Mouse (Mus musculus) lung, embryonic 16.5 days (tissue): ENCODE measurements around the gene Col23a1. TPM values are rescaled to one million over a fixed set of nuclear protein-coding genes. Genes with fewer than 3 reads are reported as not detected.

ENCODE experiments used
- ATAC-seq: fragments of 200-750 bp; cut with Nextera tagmentation; 2 replicates; pipeline ENCODE4 v1.8.0; 2017; ENCODE audit warnings: low read depth, mild to moderate bottlenecking, moderate library complexity
- H3K27ac ChIP-seq: fragments of 300-500 bp; sonication (generic); 2 replicates; pipeline ENCODE4 v1.5.1; 2014; ENCODE audit warnings: mild to moderate bottlenecking, control low read depth, low read length
- H3K27me3 ChIP-seq: fragments of 300-500 bp; sonication (generic); 2 replicates; pipeline ENCODE4 v1.6.1; 2014; ENCODE audit warnings: low read depth, low read length, mixed read lengths; ENCODE audit not compliant: control insufficient read depth, insufficient read depth
- H3K36me3 ChIP-seq: fragments of 300-500 bp; sonication (generic); 2 replicates; pipeline ENCODE4 v1.6.1; 2014; ENCODE audit warnings: low read length; ENCODE audit not compliant: control insufficient read depth, insufficient read depth
- H3K4me1 ChIP-seq: fragments of 300-500 bp; sonication (generic); replicated peaks from 2 replicates; pipeline ENCODE4 v1.6.1; 2014; ENCODE audit warnings: low read length, mixed read lengths; ENCODE audit not compliant: control insufficient read depth, insufficient read depth
- H3K4me2 ChIP-seq: fragments of 300-500 bp; sonication (generic); 2 replicates; pipeline ENCODE4 v1.6.1; 2014; ENCODE audit warnings: low read depth, low read length, control low read depth
- H3K4me3 ChIP-seq: fragments of 300-500 bp; sonication (generic); 2 replicates; pipeline ENCODE4 v1.5.1; 2014; ENCODE audit warnings: mild to moderate bottlenecking, low read length, control low read depth
- H3K9ac ChIP-seq: fragments of 300-500 bp; sonication (generic); 2 replicates; pipeline ENCODE4 v1.6.1; 2014; ENCODE audit warnings: low read length, control low read depth
- H3K9me3 ChIP-seq: fragments of 300-500 bp; sonication (generic); 2 replicates; pipeline ENCODE4 v1.6.1; 2016; ENCODE audit warnings: low read length; ENCODE audit not compliant: control insufficient read depth
- WGBS: fragments of 180-500 bp; shearing (Covaris S2); extraction: QIAGEN DNeasy Blood & Tissue Kit; methylation state at CpG from one replicate; pipeline ENCODE4 v1.1.7; 2014; 5-methylcytosine and 5-hydroxymethylcytosine counted together
- polyA plus RNA-seq: library from polyadenylated mRNA; unstranded; fragments of >200 nt; fragmentation: Nextera tagmentation; extraction: Ambion mirVana; gene quantifications from 2 replicates; pipeline ENCODE4 v1.2.1, GENCODE M21; 2015

The Col23a1 gene
- polyA plus RNA-seq, 1 experiment from 2014 or later: 9.7 TPM

GRCm38 (mm10) chr11:51488813-51489212, 199.1 kb downstream of the Col23a1 start:
- H3K9me3 ChIP-seq: no peaks in the 10 kb centered on the region
- no peak overlapping the region for H3K27ac ChIP-seq
- no peak overlapping the region for H3K4me2 ChIP-seq
- no peaks in the 10 kb centered on the region for H3K36me3 ChIP-seq
- no peak for ATAC-seq
- WGBS: 68% methylated on average over 9 of the region's 9 CpGs
- no peaks in the 10 kb centered on the region for H3K27me3 ChIP-seq
- H3K9ac ChIP-seq: no peak overlapping the region
- no peak overlapping the region for H3K4me3 ChIP-seq
- peaks cover 8% of the 10 kb centered on the region; the same call in 1 of the 2 replicates for H3K4me1 ChIP-seq

- Histone ChIP-seq H3K4me2 (no peak overlapping the region), H3K4me1 (peaks cover 5% of the 10 kb centered on the region), H3K9me3 (no peaks in the 10 kb centered on the region), H3K9ac (no peak overlapping the region), H3K4me3 (no peak overlapping the region), H3K27me3 (no peaks in the 10 kb centered on the region), H3K36me3 (no peaks in the 10 kb centered on the region), H3K27ac (no peak overlapping the region)
- 60% methylated on average over 4 of the region's 4 CpGs for WGBS
- ATAC-seq: no peak
Measured at GRCm38 (mm10) chr11:51493421-51493820, 203.7 kb downstream of the Col23a1 start.

GRCm38 (mm10) chr11:51494178-51494577, 204.5 kb downstream of the Col23a1 start:
- WGBS: 25% methylated on average over 5 of the region's 5 CpGs

GRCm38 (mm10) chr11:51499776-51500175, 210.1 kb downstream of the Col23a1 start:
- no peak overlapping the region for H3K9ac ChIP-seq
- no peak overlapping the region for H3K27ac ChIP-seq
- H3K4me2 ChIP-seq: no peak overlapping the region
- ATAC-seq: no peak
- no peak overlapping the region for H3K4me3 ChIP-seq
- no peaks in the 10 kb centered on the region for H3K36me3 ChIP-seq
- peaks cover 9% of the 10 kb centered on the region for H3K4me1 ChIP-seq
- H3K27me3 ChIP-seq: no peaks in the 10 kb centered on the region
- H3K9me3 ChIP-seq: no peaks in the 10 kb centered on the region

More at GRCm38 (mm10) chr11:51494178-51494577, 204.5 kb downstream of the Col23a1 start:
- H3K27me3 ChIP-seq: no peaks in the 10 kb centered on the region
- peaks cover 5% of the 10 kb centered on the region for H3K4me1 ChIP-seq
- H3K9me3 ChIP-seq: no peaks in the 10 kb centered on the region
- H3K4me3 ChIP-seq: no peak overlapping the region
- H3K9ac ChIP-seq: no peak overlapping the region
- ATAC-seq: no peak
- no peaks in the 10 kb centered on the region for H3K36me3 ChIP-seq
- H3K27ac ChIP-seq: no peak overlapping the region
- H3K4me2 ChIP-seq: no peak overlapping the region

GRCm38 (mm10) chr11:51502431-51502851, 212.7 kb downstream of the Col23a1 start:
- H3K4me3 ChIP-seq: no peak overlapping the region
- H3K27me3 ChIP-seq: no peaks in the 10 kb centered on the region
- no peak overlapping the region for H3K4me2 ChIP-seq
- no peak overlapping the region for H3K9ac ChIP-seq
- H3K27ac ChIP-seq: peak overlapping the region; percentile 56
- ATAC-seq: peak; percentile 87
- H3K4me1 ChIP-seq: peaks cover 6% of the 10 kb centered on the region; the same call in 1 of the 2 replicates
- 24% methylated on average over 10 of the region's 10 CpGs for WGBS
- no peaks in the 10 kb centered on the region for H3K9me3 ChIP-seq
- no peaks in the 10 kb centered on the region for H3K36me3 ChIP-seq

- 58% methylated on average over 3 of the region's 3 CpGs for WGBS
- Histone ChIP-seq H3K4me3 (no peak overlapping the region), H3K9ac (no peak overlapping the region), H3K4me2 (no peak overlapping the region), H3K4me1 (peaks cover 6% of the 10 kb centered on the region; the same call in 1 of the 2 replicates), H3K9me3 (no peaks in the 10 kb centered on the region), H3K36me3 (no peaks in the 10 kb centered on the region), H3K27me3 (no peaks in the 10 kb centered on the region), H3K27ac (no peak overlapping the region)
- ATAC-seq: no peak
Measured at GRCm38 (mm10) chr11:51504946-51505345, 215.2 kb downstream of the Col23a1 start.

GRCm38 (mm10) chr11:51508053-51508452, 218.3 kb downstream of the Col23a1 start:
- Histone ChIP-seq H3K4me3 (no peak overlapping the region), H3K9ac (no peak overlapping the region), H3K27me3 (no peaks in the 10 kb centered on the region), H3K4me1 (peaks cover 1% of the 10 kb centered on the region; the same call in 1 of the 2 replicates), H3K9me3 (no peaks in the 10 kb centered on the region), H3K4me2 (no peak overlapping the region), H3K27ac (no peak overlapping the region), H3K36me3 (no peaks in the 10 kb centered on the region)
- 22% methylated on average over 6 of the region's 6 CpGs for WGBS
- ATAC-seq: no peak

- ATAC-seq: no peak
- no peaks in the 10 kb centered on the region for H3K36me3 ChIP-seq
- 85% methylated on average over 5 of the region's 5 CpGs for WGBS
- no peaks in the 10 kb centered on the region; the same call in 1 of the 2 replicates for H3K4me1 ChIP-seq
- H3K9me3 ChIP-seq: no peaks in the 10 kb centered on the region
- no peak overlapping the region for H3K4me3 ChIP-seq
- H3K27me3 ChIP-seq: no peaks in the 10 kb centered on the region
- no peak overlapping the region for H3K4me2 ChIP-seq
- H3K9ac ChIP-seq: no peak overlapping the region
- no peak overlapping the region for H3K27ac ChIP-seq
Measured at GRCm38 (mm10) chr11:51509211-51509610, 219.5 kb downstream of the Col23a1 start.

GRCm38 (mm10) chr11:51513019-51513418, 223.3 kb downstream of the Col23a1 start:
- 69% methylated on average over 6 of the region's 6 CpGs for WGBS
- Histone ChIP-seq H3K4me2 (no peak overlapping the region), H3K9me3 (no peaks in the 10 kb centered on the region), H3K36me3 (no peaks in the 10 kb centered on the region), H3K4me1 (no peaks in the 10 kb centered on the region; the same call in 1 of the 2 replicates), H3K4me3 (no peak overlapping the region), H3K9ac (no peak overlapping the region), H3K27ac (no peak overlapping the region), H3K27me3 (no peaks in the 10 kb centered on the region)
- ATAC-seq: no peak

GRCm38 (mm10) chr11:51515346-51515745, 225.6 kb downstream of the Col23a1 start:
- H3K4me3 ChIP-seq: no peak overlapping the region
- WGBS: 82% methylated on average over 11 of the region's 11 CpGs
- H3K36me3 ChIP-seq: no peaks in the 10 kb centered on the region
- H3K9me3 ChIP-seq: no peaks in the 10 kb centered on the region
- no peaks in the 10 kb centered on the region for H3K27me3 ChIP-seq
- H3K9ac ChIP-seq: no peak overlapping the region
- H3K27ac ChIP-seq: no peak overlapping the region
- ATAC-seq: no peak
- H3K4me2 ChIP-seq: no peak overlapping the region
- H3K4me1 ChIP-seq: no peaks in the 10 kb centered on the region
